Mouse (Mus musculus) stomach, embryonic 16.5 days (tissue): ENCODE results near the gene Defa22. TPM values are rescaled to one million over a fixed set of nuclear protein-coding genes. Genes with fewer than 3 reads are reported as not detected.
"Not testable (repeated sequence)": the region's sequence is repeated elsewhere in the genome, so short reads cannot be mapped to it uniquely, and the experiment has no call there.

Experiments
- ATAC-seq: fragments of 200-750 bp; cut with Nextera tagmentation; 2 replicates; pipeline ENCODE4 v1.8.0; 2017; ENCODE audit warnings: moderate number of reproducible peaks, moderate TSS enrichment; ENCODE audit not compliant: insufficient read depth, low FRiP score
- H3K27ac ChIP-seq: fragments of 300-500 bp; sonication (generic); 2 replicates; pipeline ENCODE4 v1.5.1; 2014; ENCODE audit warnings: low read length
- H3K27me3 ChIP-seq: fragments of 300-500 bp; sonication (generic); 2 replicates; pipeline ENCODE4 v1.6.1; 2014; ENCODE audit warnings: low read length, control low read depth, mixed read lengths; ENCODE audit not compliant: control insufficient read depth, insufficient read depth
- H3K36me3 ChIP-seq: fragments of 300-500 bp; sonication (generic); 2 replicates; pipeline ENCODE4 v1.6.1; 2014; ENCODE audit warnings: low read length; ENCODE audit not compliant: control insufficient read depth, insufficient read depth
- H3K4me1 ChIP-seq: fragments of 300-500 bp; sonication (generic); 2 replicates; pipeline ENCODE4 v1.6.1; 2014; ENCODE audit warnings: low read length, control low read depth, mixed read lengths; ENCODE audit not compliant: control insufficient read depth, insufficient read depth
- H3K4me2 ChIP-seq: fragments of 300-500 bp; sonication (generic); 2 replicates; pipeline ENCODE4 v1.6.1; 2014; ENCODE audit warnings: low read depth, low read length, mixed read lengths
- H3K4me3 ChIP-seq: fragments of 300-500 bp; sonication (generic); replicated peaks from 2 replicates; pipeline ENCODE4 v1.5.1; 2014; ENCODE audit warnings: mild to moderate bottlenecking, low read length
- H3K9ac ChIP-seq: fragments of 300-500 bp; sonication (generic); 2 replicates; pipeline ENCODE4 v1.6.1; 2014; ENCODE audit warnings: low read length
- H3K9me3 ChIP-seq: fragments of 300-500 bp; sonication (generic); replicated peaks from 2 replicates; pipeline ENCODE4 v1.6.1; 2016; ENCODE audit warnings: low read length, control low read depth; ENCODE audit not compliant: control insufficient read depth
- WGBS: fragments of 180-500 bp; shearing (Covaris S2); extraction: QIAGEN DNeasy Blood & Tissue Kit; methylation state at CpG from one replicate; pipeline ENCODE4 v1.1.7; 2014; 5-methylcytosine and 5-hydroxymethylcytosine counted together
- polyA plus RNA-seq: library from polyadenylated mRNA; unstranded; fragments of >200 nt; fragmentation: Nextera tagmentation; extraction: Ambion mirVana; gene quantifications from 2 replicates; pipeline ENCODE4 v1.2.1, GENCODE M21; 2015

The Defa22 gene
- polyA plus RNA-seq = not detected in 2 replicates

GRCm38 (mm10) chr8:21161977-21162376, at the start of gene Defa22:
TSS of gene Defa22 (plus strand) at chr8:21162277.
- H3K9ac ChIP-seq, H3K4me1 ChIP-seq, H3K9me3 ChIP-seq, H3K4me3 ChIP-seq, ATAC-seq, H3K4me2 ChIP-seq, H3K36me3 ChIP-seq, H3K27me3 ChIP-seq, H3K27ac ChIP-seq: not testable (repeated sequence)
- WGBS = no CpG with 5 or more reads among the region's 1 CpGs

GRCm38 (mm10) chr8:21134342-21134741, 27.7 kb upstream of the Defa22 start, which contains the start of gene Defa30:
TSS of gene Defa30 (plus strand) at chr8:21134642.
- H3K36me3 ChIP-seq, H3K9me3 ChIP-seq, H3K9ac ChIP-seq, H3K4me3 ChIP-seq, H3K4me2 ChIP-seq, H3K4me1 ChIP-seq, ATAC-seq, H3K27ac ChIP-seq, H3K27me3 ChIP-seq: not testable (repeated sequence)
- 58% methylated on average over 3 of the region's 3 CpGs for WGBS

- not testable (repeated sequence) for H3K4me3 ChIP-seq, H3K27me3 ChIP-seq, H3K9me3 ChIP-seq, H3K4me1 ChIP-seq, H3K9ac ChIP-seq, H3K36me3 ChIP-seq, ATAC-seq, H3K27ac ChIP-seq, H3K4me2 ChIP-seq
- no CpG with 5 or more reads among the region's 1 CpGs for WGBS
These were observed 29.2 kb downstream of the Defa22 start, which contains the start of gene Defa31 for GRCm38 (mm10) chr8:21191314-21191713. TSS of gene Defa31 (plus strand) at chr8:21191614.

- H3K4me1 ChIP-seq, H3K4me2 ChIP-seq, H3K4me3 ChIP-seq, H3K36me3 ChIP-seq, H3K9me3 ChIP-seq, H3K27me3 ChIP-seq, H3K27ac ChIP-seq, ATAC-seq, H3K9ac ChIP-seq: not testable (repeated sequence)
- no CpG with 5 or more reads among the region's 1 CpGs for whole genome bisulfite sequencing
These were observed 39.2 kb downstream of the Defa22 start, which contains the start of gene Gm15293 for GRCm38 (mm10) chr8:21201261-21201660. TSS of gene Gm15293 (plus strand) at chr8:21201561.

Other genes starting within 250 kb of the Defa22 start
- gene Gm6040, start 240.2 kb upstream of the Defa22 start, polyA plus RNA-seq = not detected in 2 replicates
- not detected in 2 replicates for gene AY761185, start 217.6 kb upstream of the Defa22 start, polyA plus RNA-seq
- gene Defa21, start 136.7 kb upstream of the Defa22 start, polyA plus RNA-seq = not detected in 2 replicates
- gene Defa23, start 107.2 kb upstream of the Defa22 start, polyA plus RNA-seq = not detected in 2 replicates
- not detected in 2 replicates for gene Defa35, start 97.2 kb upstream of the Defa22 start, polyA plus RNA-seq
- not detected in 2 replicates for gene Defa25, start 77.8 kb upstream of the Defa22 start, polyA plus RNA-seq
- gene Gm14851, start 66.2 kb upstream of the Defa22 start, polyA plus RNA-seq = not detected in 2 replicates
- not detected in 2 replicates for gene Defa30, start 27.6 kb upstream of the Defa22 start, polyA plus RNA-seq
- gene Defa31, start 29.3 kb downstream of the Defa22 start, polyA plus RNA-seq = not detected in 2 replicates
- not detected in 2 replicates for gene Gm15293, start 39.3 kb downstream of the Defa22 start, polyA plus RNA-seq
- gene Gm15292, start 87.5 kb downstream of the Defa22 start, polyA plus RNA-seq = not detected in 2 replicates
- gene Defa27, start 153.3 kb downstream of the Defa22 start, polyA plus RNA-seq = not detected in 2 replicates
- gene Defa29, start 164.7 kb downstream of the Defa22 start, polyA plus RNA-seq = not detected in 2 replicates
- not detected in 2 replicates for gene Defa2, start 216.2 kb downstream of the Defa22 start, polyA plus RNA-seq
- gene Defa33, start 229.5 kb downstream of the Defa22 start, polyA plus RNA-seq = not detected in 2 replicates